Mouse (Mus musculus): ENCODE measurements around the gene A730061H03Rik. TPM values are rescaled to one million over a fixed set of nuclear protein-coding genes. Genes with fewer than 3 reads are reported as not detected.

The A730061H03Rik gene
- total RNA-seq (2021): not detected

- intact Hi-C loops (cut with DNase I): no loop called here
- peak; percentile 99 for DNase-seq (ENCODE audit: extremely low spot score in 1 of 2, low spot score in 2 of 2)
These were observed at the start of gene A730061H03Rik for GRCm38 (mm10) chr14:55560202-55561073. A730061H03Rik (minus strand) TSS chr14:55560406.

GRCm38 (mm10) chr14:55608339-55608738, 48.1 kb upstream of the A730061H03Rik start:
- intact Hi-C loops (cut with DNase I): no loop called here
- no peak for DNase-seq (ENCODE audit: extremely low spot score in 1 of 2, low spot score in 2 of 2)

GRCm38 (mm10) chr14:55605743-55606459, 45.7 kb upstream of the A730061H03Rik start:
- intact Hi-C loops (cut with DNase I): no loop called here
- DNase-seq (ENCODE audit: extremely low spot score in 1 of 2, low spot score in 2 of 2): no peak

- DNase-seq (ENCODE audit: extremely low spot score in 1 of 2, low spot score in 2 of 2): no peak
- intact Hi-C loops (cut with DNase I): no loop called here
These were observed 44.6 kb upstream of the A730061H03Rik start for GRCm38 (mm10) chr14:55604823-55605222.

GRCm38 (mm10) chr14:55603633-55604576, 43.7 kb upstream of the A730061H03Rik start:
- intact Hi-C loops (cut with DNase I): no loop called here

GRCm38 (mm10) chr14:55603271-55603632, 43.0 kb upstream of the A730061H03Rik start, which contains the start of gene Irf9:
Irf9 (plus strand) TSS chr14:55603571.
- intact Hi-C loops (cut with DNase I): no loop called here

More at GRCm38 (mm10) chr14:55603633-55604576, 43.7 kb upstream of the A730061H03Rik start:
- DNase-seq (ENCODE audit: extremely low spot score in 1 of 2, low spot score in 2 of 2): peak; percentile 86 to 92

GRCm38 (mm10) chr14:55598521-55599390, 38.5 kb upstream of the A730061H03Rik start:
- intact Hi-C loops (cut with DNase I): no loop called here
- DNase-seq (ENCODE audit: extremely low spot score in 1 of 2, low spot score in 2 of 2): no peak

More at GRCm38 (mm10) chr14:55603271-55603632, 43.0 kb upstream of the A730061H03Rik start, which contains the start of gene Irf9:
- DNase-seq (ENCODE audit: extremely low spot score in 1 of 2, low spot score in 2 of 2): no peak

- DNase-seq (ENCODE audit: extremely low spot score in 1 of 2, low spot score in 2 of 2): peak in 1 of 2 experiments; percentile 66
- intact Hi-C loops (cut with DNase I): no loop called here
These were observed 36.0 kb upstream of the A730061H03Rik start for GRCm38 (mm10) chr14:55596036-55596690.

- peak in 1 of 2 experiments; percentile 45 for DNase-seq (ENCODE audit: extremely low spot score in 1 of 2, low spot score in 2 of 2)
- intact Hi-C loops (cut with DNase I): no loop called here
These were observed 32.0 kb upstream of the A730061H03Rik start for GRCm38 (mm10) chr14:55592226-55592625.

- intact Hi-C loops (cut with DNase I): no loop called here
- peak; percentile 95 to 96 for DNase-seq (ENCODE audit: extremely low spot score in 1 of 2, low spot score in 2 of 2)
These were observed 31.2 kb upstream of the A730061H03Rik start, which contains the start of gene Rnf31 for GRCm38 (mm10) chr14:55591331-55591891. Rnf31 (plus strand) TSS chr14:55591708.

GRCm38 (mm10) chr14:55590748-55591330, 30.6 kb upstream of the A730061H03Rik start, which contains the start of gene Psme2:
Psme2 (minus strand) TSS chr14:55591113.
- peak; percentile 92 to 96 for DNase-seq (ENCODE audit: extremely low spot score in 1 of 2, low spot score in 2 of 2)
- intact Hi-C loops (cut with DNase I): no loop called here

- DNase-seq (ENCODE audit: extremely low spot score in 1 of 2, low spot score in 2 of 2): no peak
- intact Hi-C loops (cut with DNase I): no loop called here
These were observed 29.7 kb upstream of the A730061H03Rik start for GRCm38 (mm10) chr14:55589771-55590448.

- no peak for DNase-seq (ENCODE audit: extremely low spot score in 1 of 2, low spot score in 2 of 2)
- intact Hi-C loops (cut with DNase I): no loop called here
These were observed 29.1 kb upstream of the A730061H03Rik start for GRCm38 (mm10) chr14:55589271-55589670.

GRCm38 (mm10) chr14:55586149-55586548, 25.9 kb upstream of the A730061H03Rik start:
- DNase-seq (ENCODE audit: extremely low spot score in 1 of 2, low spot score in 2 of 2): no peak
- intact Hi-C loops (cut with DNase I): no loop called here

- intact Hi-C loops (cut with DNase I): no loop called here
These were observed 25.4 kb upstream of the A730061H03Rik start for GRCm38 (mm10) chr14:55585566-55585960.

More at GRCm38 (mm10) chr14:55585566-55585960, 25.4 kb upstream of the A730061H03Rik start:
- no peak for DNase-seq (ENCODE audit: extremely low spot score in 1 of 2, low spot score in 2 of 2)

Data from left cerebral cortex, postnatal 10 days (tissue).